Mouse (Mus musculus): ENCODE results near the gene Cavin4. TPM values are rescaled to one million over a fixed set of nuclear protein-coding genes. Genes with fewer than 3 reads are reported as not detected.

Gene Cavin4
- polyA plus RNA-seq (2012; rRNA removed) (2.7 and 5.2 TPM in 2 replicates), polyA plus RNA-seq (2014; fragmentation: Nextera tagmentation; extraction: Ambion mirVana) (3.4 and 5.7 TPM in 2 replicates)

GRCm38 (mm10) chr4:48663271-48663670 lies at the start of gene Cavin4:
Gene Cavin4 (plus strand): TSS chr4:48663514.
- DNase-seq (ENCODE audit: low spot score) (peak; percentile 17), ATAC-seq (ENCODE audit: low FRiP score, low read depth) (peak; percentile 13; the same call in 1 of the 2 replicates)
- Histone ChIP-seq H3K4me2 (replicated peaks; ENCODE audit: low read depth, low read length, severe bottlenecking) (no peak within 1 kb of the TSS), H3K9me3 (ENCODE audit: control insufficient read depth, low read length) (no peaks in the 10 kb centered on the region), H3K4me3 (replicated peaks; ENCODE audit: low read length) (no peak within 1 kb of the TSS), H3K27ac (replicated peaks; ENCODE audit: low read depth, low read length) (no peak within 1 kb of the TSS), H3K9ac (ENCODE audit: low read depth, low read length, severe bottlenecking) (no peak within 1 kb of the TSS), H3K4me1 (ENCODE audit: control insufficient read depth, insufficient read depth, low read length) (no peaks in the 10 kb centered on the region), H3K36me3 (ENCODE audit: control insufficient read depth, insufficient read depth, low read length) (peaks cover 48% of the 10 kb centered on the region), H3K27me3 (ENCODE audit: control insufficient read depth, insufficient read depth, low read length) (no peaks in the 10 kb centered on the region)
- 68% methylated on average over 10 of the region's 10 CpGs for whole genome bisulfite sequencing
- no peak for TF ChIP-seq POLR2A (IDR thresholded peaks at IDR 0.05; ENCODE audit: borderline replicate concordance, extremely low read depth, insufficient read depth, insufficient read length)

GRCm38 (mm10) chr4:48615483-48615882 lies 47.8 kb upstream of the Cavin4 start:
- Histone ChIP-seq H3K4me2 (replicated peaks; ENCODE audit: low read depth, low read length, severe bottlenecking) (no peak overlapping the region), H3K4me1 (ENCODE audit: control insufficient read depth, insufficient read depth, low read length) (no peaks in the 10 kb centered on the region), H3K9me3 (ENCODE audit: control insufficient read depth, low read length) (no peaks in the 10 kb centered on the region), H3K9ac (ENCODE audit: low read depth, low read length, severe bottlenecking) (no peak overlapping the region), H3K27me3 (ENCODE audit: control insufficient read depth, insufficient read depth, low read length) (no peaks in the 10 kb centered on the region), H3K4me3 (replicated peaks; ENCODE audit: low read length) (no peak overlapping the region), H3K36me3 (ENCODE audit: control insufficient read depth, insufficient read depth, low read length) (peaks cover 62% of the 10 kb centered on the region), H3K27ac (replicated peaks; ENCODE audit: low read depth, low read length) (no peak overlapping the region)
- 85% methylated on average over 4 of the region's 4 CpGs for WGBS
- no peak for TF ChIP-seq POLR2A (IDR thresholded peaks at IDR 0.05; ENCODE audit: borderline replicate concordance, extremely low read depth, insufficient read depth, insufficient read length)
- no peak for DNase-seq (ENCODE audit: low spot score)
- no peak for ATAC-seq (ENCODE audit: low FRiP score, low read depth)

- Histone ChIP-seq H3K4me1 (ENCODE audit: control insufficient read depth, insufficient read depth, low read length) (no peaks in the 10 kb centered on the region), H3K9me3 (ENCODE audit: control insufficient read depth, low read length) (no peaks in the 10 kb centered on the region), H3K27ac (replicated peaks; ENCODE audit: low read depth, low read length) (no peak overlapping the region), H3K4me2 (replicated peaks; ENCODE audit: low read depth, low read length, severe bottlenecking) (no peak overlapping the region), H3K27me3 (ENCODE audit: control insufficient read depth, insufficient read depth, low read length) (no peaks in the 10 kb centered on the region), H3K9ac (ENCODE audit: low read depth, low read length, severe bottlenecking) (no peak overlapping the region), H3K4me3 (replicated peaks; ENCODE audit: low read length) (no peak overlapping the region), H3K36me3 (ENCODE audit: control insufficient read depth, insufficient read depth, low read length) (peaks cover 51% of the 10 kb centered on the region)
- DNase-seq (ENCODE audit: low spot score) (no peak), ATAC-seq (ENCODE audit: low FRiP score, low read depth) (no peak)
- WGBS = 96% methylated on average over 15 of the region's 15 CpGs
- TF ChIP-seq POLR2A (IDR thresholded peaks at IDR 0.05; ENCODE audit: borderline replicate concordance, extremely low read depth, insufficient read depth, insufficient read length) = no peak
Measured at GRCm38 (mm10) chr4:48617201-48617600, 46.1 kb upstream of the Cavin4 start.

- H3K27me3 ChIP-seq (ENCODE audit: control insufficient read depth, insufficient read depth, low read length) = no peaks in the 10 kb centered on the region
- 96% methylated on average over 6 of the region's 6 CpGs for WGBS
- H3K36me3 ChIP-seq (ENCODE audit: control insufficient read depth, insufficient read depth, low read length) = peaks cover 33% of the 10 kb centered on the region
- no peak overlapping the region for H3K4me3 ChIP-seq (replicated peaks; ENCODE audit: low read length)
- H3K9me3 ChIP-seq (ENCODE audit: control insufficient read depth, low read length) = no peaks in the 10 kb centered on the region
- no peak for DNase-seq (ENCODE audit: low spot score)
- no peak for ATAC-seq (ENCODE audit: low FRiP score, low read depth)
- no peak for TF ChIP-seq POLR2A (IDR thresholded peaks at IDR 0.05; ENCODE audit: borderline replicate concordance, extremely low read depth, insufficient read depth, insufficient read length)
- H3K27ac ChIP-seq (replicated peaks; ENCODE audit: low read depth, low read length) = no peak overlapping the region
- H3K4me1 ChIP-seq (ENCODE audit: control insufficient read depth, insufficient read depth, low read length) = no peaks in the 10 kb centered on the region
- H3K9ac ChIP-seq (ENCODE audit: low read depth, low read length, severe bottlenecking) = no peak overlapping the region
- H3K4me2 ChIP-seq (replicated peaks; ENCODE audit: low read depth, low read length, severe bottlenecking) = no peak overlapping the region
Measured at GRCm38 (mm10) chr4:48620121-48620520, 43.2 kb upstream of the Cavin4 start.

- Histone ChIP-seq H3K4me3 (replicated peaks; ENCODE audit: low read length) (no peak overlapping the region), H3K4me2 (replicated peaks; ENCODE audit: low read depth, low read length, severe bottlenecking) (no peak overlapping the region), H3K4me1 (ENCODE audit: control insufficient read depth, insufficient read depth, low read length) (no peaks in the 10 kb centered on the region), H3K9ac (ENCODE audit: low read depth, low read length, severe bottlenecking) (no peak overlapping the region), H3K9me3 (ENCODE audit: control insufficient read depth, low read length) (no peaks in the 10 kb centered on the region), H3K27me3 (ENCODE audit: control insufficient read depth, insufficient read depth, low read length) (no peaks in the 10 kb centered on the region), H3K36me3 (ENCODE audit: control insufficient read depth, insufficient read depth, low read length) (peaks cover 29% of the 10 kb centered on the region), H3K27ac (replicated peaks; ENCODE audit: low read depth, low read length) (no peak overlapping the region)
- no peak for TF ChIP-seq POLR2A (IDR thresholded peaks at IDR 0.05; ENCODE audit: borderline replicate concordance, extremely low read depth, insufficient read depth, insufficient read length)
- DNase-seq (ENCODE audit: low spot score) (no peak), ATAC-seq (ENCODE audit: low FRiP score, low read depth) (no peak)
- 92% methylated on average over 6 of the region's 6 CpGs for WGBS
Measured at GRCm38 (mm10) chr4:48622246-48622645, 41.1 kb upstream of the Cavin4 start.

GRCm38 (mm10) chr4:48622946-48623345 lies 40.4 kb upstream of the Cavin4 start:
- no peak overlapping the region for H3K4me2 ChIP-seq (replicated peaks; ENCODE audit: low read depth, low read length, severe bottlenecking)
- ATAC-seq (ENCODE audit: low FRiP score, low read depth) (no peak), DNase-seq (ENCODE audit: low spot score) (no peak)
- TF ChIP-seq POLR2A (IDR thresholded peaks at IDR 0.05; ENCODE audit: borderline replicate concordance, extremely low read depth, insufficient read depth, insufficient read length) = no peak
- no peak overlapping the region for H3K9ac ChIP-seq (ENCODE audit: low read depth, low read length, severe bottlenecking)
- H3K4me1 ChIP-seq (ENCODE audit: control insufficient read depth, insufficient read depth, low read length) = no peaks in the 10 kb centered on the region
- no peak overlapping the region for H3K27ac ChIP-seq (replicated peaks; ENCODE audit: low read depth, low read length)
- 97% methylated on average over 7 of the region's 7 CpGs for WGBS
- H3K4me3 ChIP-seq (replicated peaks; ENCODE audit: low read length) = no peak overlapping the region
- H3K9me3 ChIP-seq (ENCODE audit: control insufficient read depth, low read length) = no peaks in the 10 kb centered on the region
- peaks cover 25% of the 10 kb centered on the region for H3K36me3 ChIP-seq (ENCODE audit: control insufficient read depth, insufficient read depth, low read length)
- H3K27me3 ChIP-seq (ENCODE audit: control insufficient read depth, insufficient read depth, low read length) = no peaks in the 10 kb centered on the region
